Mouse (Mus musculus): ENCODE data around the gene Lin52.

DNA sequence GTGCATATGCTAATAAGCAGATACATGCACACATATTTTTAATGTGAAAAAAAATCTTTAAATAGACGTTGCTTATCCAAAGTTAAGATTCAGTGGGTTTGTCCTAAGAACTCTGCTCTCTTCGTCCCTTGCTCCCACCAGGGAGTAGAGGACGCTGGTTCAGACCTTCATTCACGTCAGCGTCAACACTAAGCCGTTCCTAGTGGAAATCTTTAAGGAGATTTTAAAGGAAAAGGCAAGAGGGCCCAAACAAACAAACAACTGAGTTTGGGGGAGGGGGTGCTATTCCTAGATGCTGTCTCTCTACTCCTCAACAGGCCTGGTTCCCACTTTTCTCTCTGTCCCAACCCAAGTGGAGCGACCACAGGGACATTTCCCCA, 121.1 kb downstream of the Lin52 start:
- TF ChIP-seq POLR2A (IDR thresholded peaks at IDR 0.05; ENCODE audit: low read depth, low read length): no peak
- TF ChIP-seq CTCF (conservative IDR thresholded peaks at IDR 0.05; ENCODE audit: insufficient read depth, insufficient read length, low read depth, low read length): no peak
